Mouse (Mus musculus) ZHBTc4 (cell line): ENCODE results near the gene A830018L16Rik.
"Not testable (repeated sequence)": the region's sequence is repeated elsewhere in the genome, so short reads cannot be mapped to it uniquely, and the experiment has no call there.

Experiments
- DNase-seq: peaks from one replicate; pipeline ENCODE4 v3.0.0-alpha.2; 2011; ENCODE audit warnings: low read depth, low spot score

The A830018L16Rik gene

DNA sequence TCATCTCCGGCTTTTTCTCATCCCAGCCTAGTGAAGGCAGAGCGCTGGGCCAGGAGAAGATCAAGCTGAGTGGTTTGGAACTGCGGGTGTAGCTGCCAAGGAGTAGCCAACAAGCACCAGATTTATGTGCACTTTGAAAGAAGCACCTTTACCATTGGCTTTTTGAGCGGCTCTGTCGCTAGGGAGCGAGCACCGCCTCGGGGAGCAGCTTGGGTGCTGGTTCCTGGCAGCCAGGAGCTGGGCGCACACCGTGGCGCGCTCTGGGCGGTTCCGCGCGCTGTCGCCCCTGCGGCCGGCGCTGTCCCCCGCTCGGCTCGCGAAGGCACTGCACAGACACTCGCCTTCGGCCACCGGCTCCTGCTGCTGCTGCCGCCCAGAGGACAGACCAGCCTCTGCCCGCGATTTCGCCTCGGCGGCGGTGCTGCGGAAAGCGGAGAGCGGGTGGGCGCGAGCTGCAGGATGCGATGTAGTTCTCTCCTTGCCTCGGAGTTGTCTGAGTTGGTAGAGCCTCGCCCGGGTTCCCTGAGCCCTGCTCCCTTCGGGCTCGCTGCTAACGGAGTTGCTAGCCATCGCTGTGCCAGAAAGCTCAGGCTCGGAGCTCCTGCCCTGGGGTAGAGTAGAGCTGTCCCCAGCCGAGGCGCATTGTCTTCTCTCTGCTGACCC, at the start of gene A830018L16Rik:
Gene A830018L16Rik (plus strand): TSS at position 212 of the 663 bp plus-strand sequence.
- DNase-seq: peak; percentile 94

DNA sequence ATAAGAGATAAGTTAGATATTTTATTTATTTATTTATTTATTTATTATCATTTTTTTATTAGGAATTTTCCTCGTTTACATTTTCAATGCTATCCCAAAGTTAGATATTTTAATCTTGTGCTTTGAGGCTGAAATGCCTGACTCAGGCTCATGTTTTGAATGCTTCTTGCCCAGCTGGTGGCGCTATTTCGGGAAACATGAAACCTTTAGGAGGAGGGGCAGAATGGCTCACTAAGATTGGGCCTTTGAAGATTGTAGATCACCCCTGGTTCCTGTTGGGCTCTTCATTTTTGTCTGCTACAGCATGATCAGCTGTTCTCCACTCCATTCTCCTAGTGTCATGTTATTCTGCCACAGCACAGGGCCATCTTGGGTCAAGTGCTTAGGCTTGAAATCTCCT, 28.1 kb upstream of the A830018L16Rik start:
- DNase-seq: peak; percentile 61

DNA sequence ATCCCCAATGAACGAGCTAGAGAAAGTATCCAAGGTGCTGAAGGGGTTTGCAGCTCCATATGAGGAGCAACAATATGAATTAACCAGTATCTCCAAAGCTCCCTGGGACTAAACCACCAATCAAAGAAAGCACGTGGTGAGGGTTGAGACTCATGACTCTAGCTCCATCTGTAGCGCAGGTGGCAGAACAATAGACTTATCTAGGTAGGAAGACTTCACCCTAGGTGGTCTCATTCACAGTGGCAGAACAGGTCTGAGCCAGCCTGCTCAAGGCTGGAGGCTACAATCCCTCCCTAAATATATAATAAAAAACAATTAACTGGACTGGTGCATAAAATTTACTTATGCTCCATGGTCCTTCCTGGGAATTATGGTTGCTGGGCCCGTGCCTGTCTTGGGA, 18.5 kb upstream of the A830018L16Rik start:
- DNase-seq: peak; percentile 91

DNA sequence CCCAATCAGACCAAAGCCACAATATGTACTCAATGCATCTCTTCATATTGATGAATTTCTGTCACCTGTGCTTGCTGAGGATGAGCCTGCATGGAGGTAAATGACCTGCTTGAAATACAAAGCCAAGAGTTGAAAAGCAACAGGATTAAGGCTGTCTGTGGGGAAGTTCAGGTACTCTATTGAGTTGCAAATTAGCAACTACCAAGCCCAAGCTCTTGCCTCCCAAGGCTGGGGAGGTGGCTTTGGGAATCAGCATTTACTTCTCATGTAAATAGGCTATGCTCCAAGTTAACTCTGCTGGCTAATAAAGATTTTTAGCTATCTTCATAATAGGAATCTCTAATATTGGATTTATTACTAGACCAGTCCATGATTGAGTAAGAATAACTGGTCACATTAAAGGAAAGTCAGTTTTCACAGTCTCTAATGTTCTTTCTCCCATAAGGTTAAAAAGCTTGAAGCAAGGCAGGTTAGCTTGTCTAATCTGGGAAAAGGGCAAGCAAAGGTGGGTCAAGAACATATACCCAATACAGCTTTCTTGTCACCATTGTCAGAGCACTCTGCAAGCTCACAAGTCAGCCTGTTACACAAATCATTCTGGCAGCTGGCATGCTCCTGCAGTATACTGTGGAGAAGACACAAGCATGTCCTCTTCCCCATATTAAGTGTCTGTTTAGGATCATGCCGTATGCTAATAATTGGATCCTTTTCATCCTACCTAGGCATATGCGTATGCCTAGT, 17.7 kb upstream of the A830018L16Rik start:
- peak; percentile 92 for DNase-seq

DNA sequence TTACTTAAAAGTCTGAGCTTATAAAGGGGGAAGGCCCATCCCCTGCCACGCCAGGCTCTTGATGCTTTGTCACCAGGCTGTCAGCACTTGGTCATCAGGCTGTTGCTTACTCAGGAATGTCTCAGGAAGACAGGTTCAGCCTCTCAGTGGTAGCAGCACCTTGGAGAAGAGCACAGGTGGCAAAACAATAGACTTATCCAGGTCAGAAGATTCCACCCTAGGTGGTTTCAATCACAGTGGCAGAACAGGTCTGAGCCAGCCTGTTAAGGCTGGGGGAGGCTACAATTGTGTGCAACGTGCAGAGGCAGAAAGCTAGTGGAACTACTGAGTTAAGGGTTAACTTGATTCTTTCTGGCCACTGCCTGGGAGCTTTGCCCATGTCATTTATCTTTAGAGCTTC, 12.7 kb upstream of the A830018L16Rik start:
- DNase-seq: peak; percentile 82

DNA sequence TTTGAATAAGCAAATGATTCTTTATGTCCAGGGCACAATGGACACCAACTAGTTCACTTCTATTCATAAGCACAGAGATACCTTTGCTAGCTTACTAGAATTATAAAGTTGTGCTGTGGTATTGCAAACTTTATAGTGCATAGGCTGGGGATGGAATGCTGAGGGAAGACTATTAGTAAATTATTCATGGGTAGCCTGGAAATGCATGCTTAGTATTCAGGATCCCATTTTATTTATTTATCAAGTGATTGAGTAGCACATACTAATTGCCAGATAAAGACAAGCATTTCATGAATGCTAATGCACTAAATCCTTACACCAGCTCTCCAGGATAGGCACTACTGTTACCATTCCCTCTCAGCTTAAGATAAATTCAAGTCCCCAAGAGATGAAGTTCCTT, 8.4 kb upstream of the A830018L16Rik start:
- no peak for DNase-seq

DNA sequence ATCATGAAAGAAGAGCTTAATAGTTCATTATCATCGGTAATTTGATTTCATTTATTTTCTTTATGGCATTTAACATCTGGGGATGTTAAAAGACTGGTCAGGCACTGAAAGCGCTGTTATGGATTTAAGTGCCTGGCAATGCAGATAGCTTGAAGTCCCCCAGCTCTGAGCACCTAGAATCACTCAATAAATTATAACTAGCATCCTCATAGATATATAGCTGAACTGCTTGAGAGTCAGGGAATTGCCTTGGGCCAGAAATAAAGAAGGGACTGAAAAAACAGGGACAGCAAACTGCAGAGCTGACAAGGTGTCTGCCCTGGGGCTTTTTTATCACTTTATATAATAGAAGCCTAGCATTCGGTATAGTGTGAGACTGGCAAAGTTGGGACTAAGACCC, 7.9 kb upstream of the A830018L16Rik start:
- no peak for DNase-seq

DNA sequence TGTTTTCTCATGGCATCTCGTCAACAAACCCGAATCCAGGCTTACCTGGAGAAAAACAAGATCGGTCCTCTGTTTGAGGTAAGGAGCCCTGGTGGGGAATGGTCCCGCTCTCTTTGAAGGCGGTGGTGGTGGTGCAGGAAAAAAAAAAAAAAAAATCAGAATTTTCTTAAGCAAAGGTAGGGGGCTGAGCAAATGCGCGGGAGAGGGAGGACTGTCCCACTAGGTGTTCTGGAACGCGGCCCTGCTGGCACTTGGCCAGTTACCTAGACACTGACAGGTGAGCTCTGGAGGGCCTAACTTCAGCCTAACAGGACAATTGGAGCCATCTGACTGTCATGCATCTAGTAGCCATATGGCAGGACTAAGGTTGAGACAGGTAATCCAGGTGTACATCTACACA, 655 bp downstream of the A830018L16Rik start:
- DNase-seq: peak; percentile 39

DNA sequence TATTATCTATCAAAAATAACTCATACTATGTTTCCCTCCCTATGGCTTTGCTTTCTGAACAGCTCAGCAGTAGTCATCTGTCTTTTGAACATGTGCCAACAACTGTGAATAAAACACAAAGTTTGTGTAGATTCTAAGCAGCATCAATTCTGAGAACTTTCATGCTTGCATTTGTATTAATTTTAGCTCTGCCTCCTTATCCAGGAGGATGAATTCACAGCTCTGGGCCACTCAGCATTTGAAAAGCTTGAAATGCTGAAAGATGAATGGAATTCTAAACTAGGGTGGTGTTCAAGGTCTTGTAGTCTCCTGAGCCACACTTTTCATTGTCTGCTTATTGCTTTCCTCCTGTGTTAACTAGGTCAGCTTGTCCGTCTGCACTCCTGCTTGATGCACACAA, 13.4 kb downstream of the A830018L16Rik start:
- peak; percentile 45 for DNase-seq

DNA sequence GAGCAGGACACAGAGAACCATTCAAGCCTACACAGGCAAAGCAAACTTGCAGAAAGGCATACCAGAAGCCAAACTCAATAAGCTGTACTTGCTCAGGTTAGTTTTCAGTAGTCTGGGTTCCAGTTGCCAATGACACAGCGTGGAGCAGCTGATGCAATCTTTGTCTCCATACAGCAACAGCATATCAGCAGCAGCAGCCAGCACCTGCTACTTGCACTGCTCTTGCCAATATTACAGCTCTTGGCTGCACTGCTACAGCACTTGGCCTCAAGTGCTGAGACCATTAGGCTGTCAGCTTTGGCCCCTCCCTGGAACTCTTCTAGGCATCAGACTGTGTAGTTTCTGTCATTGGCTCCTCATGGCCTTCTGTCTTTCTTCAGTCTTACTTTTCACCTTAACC, 44.4 kb downstream of the A830018L16Rik start:
- no peak for DNase-seq

DNA sequence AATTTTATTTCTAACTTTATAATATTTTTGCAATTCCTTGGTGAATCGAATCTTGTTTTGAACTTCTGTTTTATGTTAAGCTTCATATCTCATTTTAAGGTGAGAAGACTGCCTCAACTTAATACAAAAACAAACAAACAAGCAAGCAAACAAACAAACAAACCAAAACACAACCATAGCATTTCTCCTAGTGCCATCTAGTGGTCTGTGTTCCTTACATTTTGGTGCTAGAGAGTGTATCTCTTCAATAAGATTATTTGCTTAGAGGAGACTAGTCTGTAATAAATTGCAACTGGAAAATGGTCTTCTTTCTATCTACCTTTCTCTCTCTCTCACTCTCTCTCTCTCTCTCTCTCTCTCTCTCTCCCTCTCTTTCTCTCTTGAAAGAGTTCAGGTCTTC, 52.4 kb downstream of the A830018L16Rik start:
- peak; percentile 21 for DNase-seq

DNA sequence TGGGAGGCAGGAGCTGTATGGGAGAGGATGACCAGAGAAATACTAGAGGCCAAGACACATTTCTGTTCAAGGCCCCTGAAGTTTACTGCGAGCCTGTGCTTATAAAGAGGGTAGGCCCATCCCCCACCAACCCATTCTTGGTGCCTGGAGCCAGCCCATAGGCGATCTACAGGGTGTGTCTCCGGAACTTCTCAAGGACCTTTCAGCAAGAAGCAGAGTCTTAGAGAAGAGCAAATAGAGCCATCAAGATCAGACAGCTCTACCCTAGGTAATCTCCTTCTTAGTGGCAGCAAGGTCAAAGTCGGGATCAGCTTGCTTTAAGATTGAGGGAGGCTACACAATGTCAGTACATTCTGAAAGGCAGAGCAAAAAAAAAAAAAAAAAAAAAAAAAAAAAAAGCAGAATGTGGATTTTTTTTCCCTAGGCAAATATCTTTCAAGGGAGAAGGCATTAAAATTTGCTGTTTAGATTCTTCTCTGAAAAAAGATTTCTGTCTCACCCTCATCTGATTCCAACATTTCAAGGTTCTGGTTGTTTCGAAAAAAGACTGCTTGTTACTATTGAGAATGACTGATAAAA, 53.2 kb downstream of the A830018L16Rik start:
- DNase-seq: peak; percentile 94

DNA sequence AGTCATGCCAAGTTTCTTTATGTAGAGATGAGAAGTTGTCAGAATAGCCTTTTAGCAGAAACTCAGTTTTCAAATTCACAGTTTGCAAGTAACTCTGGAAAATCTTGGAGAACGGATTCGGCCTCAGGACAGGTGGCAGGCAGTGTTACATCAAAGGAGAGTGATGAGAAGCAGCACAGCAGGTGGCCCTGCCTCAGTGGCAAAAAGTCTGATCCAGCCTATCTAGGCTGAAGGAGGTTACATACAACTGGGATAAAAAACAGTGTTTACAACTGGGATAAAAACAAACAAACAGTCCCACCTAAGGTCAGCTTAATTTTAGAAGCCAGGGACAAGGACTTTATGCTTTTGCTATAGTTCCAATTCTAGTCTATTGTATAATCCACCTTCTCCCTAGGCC, 79.0 kb downstream of the A830018L16Rik start:
- DNase-seq: peak; percentile 64

DNA sequence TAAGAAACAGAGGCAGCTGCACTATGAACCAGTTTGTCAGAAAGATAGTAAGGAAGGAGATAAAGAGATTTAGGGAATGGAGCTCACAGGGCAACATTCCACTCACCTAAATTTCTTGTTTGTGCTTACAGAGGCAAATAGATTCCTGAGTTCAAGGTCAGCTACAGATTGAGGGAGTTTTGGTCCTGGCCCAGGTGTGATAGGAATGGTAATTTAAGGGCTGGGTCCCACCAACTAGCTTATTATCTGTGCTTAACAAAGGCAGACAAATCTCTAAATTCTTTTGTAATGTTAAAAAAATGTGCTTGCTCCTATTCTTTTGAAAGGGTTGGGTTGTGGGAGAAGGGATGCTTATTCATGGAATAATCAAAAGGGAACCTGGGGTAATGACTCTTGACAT, 87.7 kb downstream of the A830018L16Rik start:
- DNase-seq: peak; percentile 92

DNA sequence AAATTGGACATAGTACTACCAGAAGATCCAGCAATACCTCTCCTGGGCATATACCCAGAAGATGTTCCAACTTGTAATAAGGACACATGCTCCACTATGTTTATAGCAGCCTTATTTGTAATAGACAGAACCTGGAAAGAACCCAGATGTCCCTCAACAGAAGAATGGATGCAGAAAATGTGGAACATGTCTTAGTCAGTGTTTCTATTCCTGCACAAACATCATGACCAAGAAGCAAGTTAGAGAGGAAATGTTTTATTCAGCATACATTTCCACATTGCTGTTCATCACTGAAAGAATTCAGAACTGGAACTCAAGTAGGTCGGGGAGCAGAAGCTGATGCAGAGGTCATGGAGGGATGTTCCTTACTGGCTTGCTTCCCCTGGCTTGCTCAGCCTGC, 135.9 kb downstream of the A830018L16Rik start:
- not testable (repeated sequence) for DNase-seq

DNA sequence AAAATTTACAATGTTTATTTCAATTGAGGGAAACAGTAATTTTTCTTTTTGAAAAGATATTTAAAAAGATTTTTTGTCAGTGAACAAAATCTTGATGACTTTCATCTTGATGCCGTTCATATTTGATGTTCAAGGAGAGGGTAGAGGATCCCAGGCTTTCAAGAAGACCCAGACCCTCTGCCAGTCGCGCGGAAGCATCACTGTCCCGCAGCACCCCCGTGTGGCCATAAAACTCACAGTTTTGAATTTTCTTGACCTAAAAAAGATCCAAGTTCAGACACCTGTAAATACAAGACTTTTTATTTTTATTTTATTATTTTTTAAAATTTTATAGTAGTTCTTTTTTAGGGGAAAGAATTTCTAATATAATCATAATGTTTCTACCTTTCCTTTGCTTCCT, 151.4 kb downstream of the A830018L16Rik start:
- DNase-seq: peak; percentile 51

DNA sequence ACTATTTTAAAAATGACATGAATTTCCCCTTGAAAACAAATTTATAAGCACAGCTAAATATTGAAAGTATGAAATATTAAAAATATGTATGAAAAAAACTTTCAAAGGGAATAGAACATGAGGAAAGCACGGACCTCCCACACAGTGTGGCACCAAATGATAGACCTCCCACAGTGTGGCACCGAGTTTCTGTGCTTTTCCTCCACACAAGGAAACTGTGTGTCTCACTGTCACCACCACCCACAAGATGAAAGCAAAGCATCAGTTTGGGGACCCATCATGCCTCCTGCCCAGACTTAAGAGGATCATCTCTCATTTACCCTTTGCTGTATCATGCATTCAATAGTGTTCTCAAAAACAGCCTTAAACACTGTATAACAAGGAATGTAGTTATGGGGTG, 152.8 kb downstream of the A830018L16Rik start:
- no peak for DNase-seq

DNA sequence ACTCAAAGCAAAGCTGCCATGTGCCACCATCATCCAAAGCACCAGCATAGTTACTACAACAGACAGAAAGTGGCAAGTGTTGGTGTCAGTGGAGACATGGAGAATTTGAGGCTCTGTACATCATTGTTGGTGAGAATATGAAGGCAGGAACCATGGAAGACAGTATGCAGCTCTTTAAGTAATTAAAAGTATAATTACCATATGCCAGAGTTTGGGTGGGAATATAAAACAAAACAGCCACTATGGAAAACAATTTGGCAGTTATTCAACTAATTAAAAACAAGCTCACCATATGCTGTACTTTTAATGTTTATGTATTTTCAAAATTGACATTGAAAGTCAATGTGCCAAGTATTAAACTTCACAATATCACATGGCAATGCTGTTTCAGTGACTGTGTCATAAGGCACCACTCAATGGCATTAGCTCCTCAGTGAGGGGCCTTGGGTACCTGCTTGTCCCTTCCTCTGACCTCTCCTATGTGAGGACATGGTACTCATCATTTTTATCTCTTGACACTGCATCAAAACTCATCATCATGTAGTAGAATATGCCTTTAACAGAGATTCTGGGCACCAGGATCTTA, 153.5 kb downstream of the A830018L16Rik start:
- no peak for DNase-seq

DNA sequence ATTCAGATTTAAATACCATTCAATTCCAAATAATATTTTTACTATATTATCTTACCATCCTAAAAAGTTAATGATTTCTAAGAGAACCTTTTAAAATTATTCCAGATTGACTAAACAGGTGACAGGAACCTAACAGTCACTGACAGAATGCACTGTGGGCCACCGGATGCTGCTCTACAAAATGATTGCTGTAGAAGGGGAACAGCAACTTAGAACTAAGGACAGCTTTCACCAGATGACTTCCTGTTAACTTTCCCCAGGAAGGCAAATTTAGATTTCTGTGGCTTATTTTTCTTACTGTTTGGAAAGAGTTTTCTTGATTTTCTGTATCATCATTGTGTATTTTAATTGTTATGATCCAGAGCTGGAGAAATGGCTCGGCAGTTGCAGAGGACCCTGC, 156.4 kb downstream of the A830018L16Rik start:
- no peak for DNase-seq

DNA sequence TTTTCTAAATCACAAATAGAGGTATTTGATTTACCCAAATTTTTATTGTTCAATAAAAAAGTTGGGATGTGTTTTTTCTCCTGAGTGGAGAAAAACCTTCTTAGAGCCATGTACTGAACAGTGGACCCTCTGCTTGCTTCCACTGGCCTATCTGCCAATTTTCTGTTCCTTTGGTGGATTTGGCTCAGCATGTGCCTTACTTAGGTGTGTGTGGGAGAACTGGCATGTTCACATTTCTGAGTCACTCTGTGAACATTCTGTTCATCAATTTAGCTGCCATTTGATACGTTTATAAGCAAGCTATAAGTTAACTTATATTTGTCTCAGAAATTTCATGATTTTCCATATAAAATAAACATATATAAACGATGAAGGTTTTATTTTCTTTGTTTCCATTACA, 159.6 kb downstream of the A830018L16Rik start:
- DNase-seq: no peak

DNA sequence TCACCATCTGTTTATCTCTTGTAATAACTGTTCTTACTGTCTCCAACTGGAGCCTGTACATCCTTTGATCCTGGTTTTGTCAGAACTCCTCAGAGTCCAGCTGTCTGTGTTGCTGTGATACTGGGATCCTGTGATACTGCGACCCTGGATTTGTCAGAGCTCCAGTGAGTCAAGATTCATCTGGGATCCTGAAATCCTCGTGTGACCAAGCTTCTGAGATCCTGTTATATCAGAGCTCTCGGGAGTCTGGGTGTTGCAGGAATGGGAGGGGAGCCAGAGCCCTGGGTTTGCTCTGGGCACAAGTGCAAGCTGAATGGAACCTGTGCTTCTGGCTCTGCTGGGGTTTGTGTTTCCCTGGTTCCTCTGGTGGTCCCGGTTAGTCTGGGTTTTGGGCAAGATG, 166.1 kb downstream of the A830018L16Rik start:
- DNase-seq: no peak

DNA sequence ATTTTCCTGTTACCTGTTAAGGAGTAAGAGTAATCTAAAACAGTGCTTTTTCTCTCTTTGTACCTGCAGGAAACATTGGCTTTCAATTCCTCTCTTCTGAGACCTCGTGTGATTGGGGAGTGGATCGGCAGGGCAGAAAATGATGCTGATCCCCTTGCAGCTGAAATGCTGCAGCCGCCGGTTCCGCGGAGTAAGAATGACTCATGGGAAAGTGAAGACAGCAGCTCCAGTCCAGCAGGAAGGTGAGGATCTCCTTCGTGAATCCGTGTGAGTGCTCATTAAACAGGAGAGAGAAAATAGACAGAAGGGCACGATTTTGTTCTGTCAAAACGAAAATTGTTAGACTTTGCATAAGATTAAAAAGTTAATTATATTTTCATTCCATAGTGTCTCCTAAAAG, 174.4 kb downstream of the A830018L16Rik start:
- DNase-seq: peak; percentile 28

DNA sequence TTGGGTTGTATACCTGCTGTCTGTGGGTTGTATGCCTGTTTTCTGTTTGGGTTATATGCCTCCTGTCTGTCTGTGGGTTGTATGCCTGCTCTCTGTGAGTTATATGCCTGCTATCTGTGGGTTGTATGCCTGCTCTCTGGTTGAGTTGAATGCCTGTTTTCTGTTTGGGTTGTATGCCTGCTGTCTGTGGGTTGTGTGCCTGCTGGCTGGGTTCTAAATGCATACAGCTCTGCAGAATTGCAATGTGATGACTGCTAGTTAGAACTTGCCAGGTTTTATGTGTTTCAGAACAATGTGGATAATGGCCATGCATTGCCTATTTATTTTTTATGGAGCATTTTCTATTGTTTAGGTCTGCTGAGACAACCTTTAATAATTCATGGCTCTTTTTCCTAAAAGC, 236.2 kb downstream of the A830018L16Rik start:
- DNase-seq: no peak
